ENCODE assay signal across 8 mouse cellular contexts in the genomic region with DNA sequence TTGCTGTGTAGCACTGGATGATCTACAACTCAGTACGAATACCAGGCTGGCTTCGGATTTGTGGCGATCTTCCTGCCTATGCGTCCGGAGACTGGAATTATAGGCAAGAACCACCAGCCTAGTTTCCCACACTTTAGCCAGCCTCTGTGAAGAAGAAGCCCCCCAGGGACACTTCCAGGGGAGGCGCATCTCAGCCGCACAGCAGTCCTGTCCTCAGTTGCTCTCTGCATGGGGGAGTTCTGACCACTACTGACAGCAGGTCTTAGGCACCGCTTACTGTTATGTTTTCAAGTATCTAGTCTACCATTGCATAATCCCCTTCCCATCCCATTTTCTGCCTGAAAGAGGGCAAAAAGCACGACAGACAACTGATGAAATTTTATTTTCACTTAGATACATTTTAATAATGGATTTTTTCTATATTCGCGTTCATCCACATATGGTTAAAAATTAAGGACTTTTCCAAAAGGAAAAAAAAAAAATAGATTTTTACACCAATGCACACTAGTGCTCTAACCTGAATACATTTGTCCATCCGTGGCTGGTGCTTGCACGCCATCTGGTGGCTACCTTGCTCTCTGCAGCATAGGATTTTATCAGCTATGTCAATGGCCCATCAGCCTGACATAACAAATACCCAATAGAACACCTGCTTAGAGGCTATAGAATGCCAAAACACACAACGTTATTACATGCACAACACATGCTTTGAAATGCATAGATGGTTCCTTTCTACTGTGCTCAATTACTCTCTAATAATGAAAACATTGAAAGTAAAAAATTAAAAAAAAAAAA. TPM values are rescaled to one million over a fixed set of nuclear protein-coding genes. Genes with fewer than 3 reads are reported as not detected.
DNase-seq lines count a peak whose midpoint lies in the region; ATAC-seq and TF ChIP-seq lines count a peak whose summit lies in the region.

No protein-coding gene starts in this region.

- intact Hi-C loops in heart, postnatal 14 days (cut with DNase I), result loop anchor here (1.0 to 2.0 kb wide), 2 partner anchors 24 to 196 kb away; no protein-coding TSS in a partner anchor

- H3K4me3 ChIP-seq in embryonic fibroblast, embryonic 13.5 days (ENCODE audit: insufficient read depth, low read length), result no peak overlapping the region
- H3K4me3 ChIP-seq in lung, adult 2 months (replicated peaks; ENCODE audit: extremely low read depth, low read depth, low read length), result no peak overlapping the region

- WGBS in lung, adult 2 months, result 45% methylated on average over 14 of the region's 14 CpGs

- ATAC-seq in neutrophil, adult 5-6 weeks (ENCODE audit: extremely low read depth, insufficient number of reproducible peaks, low FRiP score, poor library complexity, severe bottlenecking), result peak; percentile 93; the same call in 1 of the 2 replicates

- peak; percentile 88 for DNase-seq in CD4-positive, CD25-positive, alpha-beta regulatory T cell, adult 2 months (ENCODE audit: low read depth, low spot score)
- peak; percentile 86 to 87 for DNase-seq in adrenal gland, postnatal 36 days
- DNase-seq in heart, postnatal 14 days, result peak; percentile 86 to 90
- DNase-seq in kidney, postnatal 36 days, result peak; percentile 82 to 90
- DNase-seq in lung, adult 2 months, result peak; percentile 85
- DNase-seq in thymus, postnatal 0 days (ENCODE audit: low spot score), result peak; percentile 77

- H3K27ac ChIP-seq in embryonic fibroblast, embryonic 13.5 days (ENCODE audit: insufficient read depth, low read length), result no peak overlapping the region

- peak; percentile 96 for TF ChIP-seq CTCF in embryonic fibroblast, embryonic 13.5 days (IDR thresholded peaks at IDR 0.05; ENCODE audit: borderline replicate concordance, insufficient read depth, low read length)
- peak; percentile 99 for TF ChIP-seq CTCF in lung, adult 2 months (IDR thresholded peaks at IDR 0.05; ENCODE audit: insufficient read depth, low read length)

- no peak for TF ChIP-seq POLR2A in embryonic fibroblast, embryonic 13.5 days (IDR thresholded peaks at IDR 0.05; ENCODE audit: low read depth, low read length)
- TF ChIP-seq POLR2A in lung, adult 2 months (IDR thresholded peaks at IDR 0.05; ENCODE audit: borderline replicate concordance, extremely low read depth, low read depth, low read length), result no peak

- no peaks in the 10 kb centered on the region for H3K4me1 ChIP-seq in embryonic fibroblast, embryonic 13.5 days (ENCODE audit: control insufficient read depth, insufficient read depth, low read length)
- H3K4me1 ChIP-seq in lung, adult 2 months (ENCODE audit: control insufficient read depth, insufficient read depth, low read length), result no peaks in the 10 kb centered on the region

RNA-seq across cellular contexts. Expression of a gene that starts 10.1 kb away (rescaled TPM):
- total RNA-seq in adrenal gland, postnatal 36 days (2021), result 10 to 100 TPM; 66.6 to 80.8 TPM
- 0.23 and 0.52 TPM in 2 replicates for polyA plus RNA-seq in embryonic fibroblast, embryonic 13.5 days (2011; ENCODE audit: insufficient read length, low read depth, missing spikeins)
- 100 to 1,000 TPM; 117 to 120 TPM for total RNA-seq in heart, postnatal 14 days (2021)
- polyA plus RNA-seq in lung, adult 2 months (2012; rRNA removed), result 4.8 and 9.4 TPM in 2 replicates
- total RNA-seq in neutrophil, adult 5-6 weeks (2017), result 0.12 and 0.47 TPM in 2 replicates
- polyA plus RNA-seq in thymus, postnatal 0 days (2015; fragmentation: Nextera tagmentation; extraction: Ambion mirVana), result 1.1 and 1.6 TPM in 2 replicates

Comparison
In these comparisons a context has a peak if more than half of its experiments do, and no peak if none do; other contexts are left out.
1. RNA of a gene that starts 10.1 kb away (total RNA-seq): 117 to 120 TPM in heart, postnatal 14 days and 66.6 to 80.8 TPM in adrenal gland, postnatal 36 days; 0.12 to 0.47 TPM in neutrophil, adult 5-6 weeks; every median in the first group is over 10 times any median in the second.
2. Peak in every context shown above with its lines, with median percentiles within 50 percentile points of each other: DNase-seq.